7 mouse cellular contexts compared by ENCODE assay signal in the genomic region with DNA sequence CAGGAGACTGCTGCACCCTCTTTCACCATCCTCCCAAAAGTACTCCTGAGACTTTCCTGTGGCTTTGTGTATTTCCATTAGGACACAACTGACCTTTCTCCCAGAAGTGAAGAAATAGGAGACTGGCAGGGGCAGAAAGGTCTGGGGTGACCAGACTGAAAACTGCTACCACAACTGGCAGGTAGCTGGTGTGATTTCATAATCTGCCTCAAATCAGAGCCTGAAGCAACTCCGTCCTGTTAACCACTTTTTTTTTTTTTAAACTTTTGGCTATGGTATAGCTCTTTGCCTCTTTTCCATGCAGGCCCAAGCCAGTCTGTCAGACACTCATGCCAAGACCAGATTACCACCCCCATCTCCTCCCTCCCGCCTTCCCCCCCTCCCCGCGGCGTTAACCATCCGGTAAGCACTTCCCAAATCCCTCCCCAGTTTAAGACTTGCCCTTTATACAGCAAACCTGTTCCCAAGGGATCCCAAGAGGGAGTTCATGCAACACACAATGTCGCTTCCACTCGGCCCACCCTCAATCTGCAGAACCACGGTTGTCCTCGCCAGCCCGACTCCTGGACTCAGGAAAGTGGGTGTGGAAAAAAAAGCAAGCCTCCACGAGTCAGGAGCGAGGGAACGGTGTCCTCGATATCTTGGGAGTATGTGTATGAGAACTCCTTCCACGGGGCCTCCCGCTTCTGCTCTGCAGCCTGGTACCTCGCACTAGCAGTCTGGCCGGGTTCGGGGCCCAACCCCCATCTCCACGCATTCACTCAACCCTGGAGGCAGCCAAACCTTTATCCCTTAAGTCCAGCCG. TPM values are rescaled to one million over a fixed set of nuclear protein-coding genes. Genes with fewer than 3 reads are reported as not detected.
DNase-seq lines count a peak whose midpoint lies in the region; ATAC-seq and TF ChIP-seq lines count a peak whose summit lies in the region.

No protein-coding gene starts in this region.

- TF ChIP-seq CTCF in lung, postnatal 0 days (IDR thresholded peaks at IDR 0.05), result no peak
- TF ChIP-seq CTCF in bone marrow macrophage, adult 2 months (IDR thresholded peaks at IDR 0.05; ENCODE audit: low read depth, low read length), result no peak
- no peak for TF ChIP-seq CTCF in kidney, postnatal 0 days (IDR thresholded peaks at IDR 0.05; ENCODE audit: low read depth)

- ATAC-seq in lung, postnatal 0 days, result no peak
- ATAC-seq in kidney, postnatal 0 days (replicated peaks; ENCODE audit: low FRiP score, low read depth), result peak; percentile 25; the same call in 1 of the 2 replicates
- ATAC-seq in midbrain, embryonic 14.5 days (ENCODE audit: low FRiP score, low TSS enrichment), result peak; percentile 54; the same call in 1 of the 2 replicates

- H3K4me1 ChIP-seq in lung, postnatal 0 days (ENCODE audit: insufficient read depth, low read depth, low read length), result peaks cover 8% of the 10 kb centered on the region; the same call in 1 of the 2 replicates
- H3K4me1 ChIP-seq in bone marrow macrophage, adult 2 months (ENCODE audit: control insufficient read depth, insufficient read depth, low read length), result peaks cover 41% of the 10 kb centered on the region
- H3K4me1 ChIP-seq in heart, embryonic 10.5 days, result peaks cover 82% of the 10 kb centered on the region
- H3K4me1 ChIP-seq in kidney, postnatal 0 days (replicated peaks; ENCODE audit: insufficient read depth, low read length), result peaks cover 33% of the 10 kb centered on the region
- peaks cover 27% of the 10 kb centered on the region for H3K4me1 ChIP-seq in midbrain, embryonic 14.5 days (ENCODE audit: control insufficient read depth, insufficient read depth, low read length)

- H3K27ac ChIP-seq in lung, postnatal 0 days (ENCODE audit: low read length), result peak overlapping the region; percentile 92; the same call in 1 of the 2 replicates
- H3K27ac ChIP-seq in bone marrow macrophage, adult 2 months (ENCODE audit: insufficient read depth, low read depth, low read length), result no peak overlapping the region
- H3K27ac ChIP-seq in heart, embryonic 10.5 days, result peak overlapping the region; percentile 95
- 0 out of 2 replicates have a peak overlapping the region, but pooled peaks have one; percentile 74 for H3K27ac ChIP-seq in kidney, postnatal 0 days
- peak overlapping the region; percentile 88 for H3K27ac ChIP-seq in midbrain, embryonic 14.5 days (replicated peaks; ENCODE audit: low read depth, low read length)

- peak overlapping the region; percentile 78 for H3K9ac ChIP-seq in lung, postnatal 0 days (replicated peaks; ENCODE audit: low read depth)
- peak overlapping the region; percentile 82 for H3K9ac ChIP-seq in kidney, postnatal 0 days (ENCODE audit: low read depth, low read length)
- peak overlapping the region; percentile 84 for H3K9ac ChIP-seq in midbrain, embryonic 14.5 days (replicated peaks; ENCODE audit: low read length)

- H3K9me3 ChIP-seq in lung, postnatal 0 days (ENCODE audit: low read length), result no peaks in the 10 kb centered on the region
- H3K9me3 ChIP-seq in heart, embryonic 10.5 days, result no peaks in the 10 kb centered on the region
- H3K9me3 ChIP-seq in kidney, postnatal 0 days (replicated peaks; ENCODE audit: low read length), result no peaks in the 10 kb centered on the region
- no peaks in the 10 kb centered on the region for H3K9me3 ChIP-seq in midbrain, embryonic 14.5 days (ENCODE audit: control insufficient read depth, low read length)

- 2% methylated on average over 22 of the region's 22 CpGs for WGBS in lung, postnatal 0 days
- 2% methylated on average over 22 of the region's 22 CpGs for WGBS in heart, embryonic 10.5 days
- 5% methylated on average over 22 of the region's 22 CpGs for WGBS in kidney, postnatal 0 days
- WGBS in midbrain, embryonic 14.5 days, result under 1% methylated on average over 22 of the region's 22 CpGs

- H3K27me3 ChIP-seq in lung, postnatal 0 days (replicated peaks; ENCODE audit: insufficient read depth, low read length), result no peaks in the 10 kb centered on the region
- H3K27me3 ChIP-seq in heart, embryonic 10.5 days (ENCODE audit: insufficient read depth, poor library complexity, severe bottlenecking), result no peaks in the 10 kb centered on the region
- no peaks in the 10 kb centered on the region for H3K27me3 ChIP-seq in kidney, postnatal 0 days (ENCODE audit: insufficient read depth, low read length)
- no peaks in the 10 kb centered on the region for H3K27me3 ChIP-seq in midbrain, embryonic 14.5 days (ENCODE audit: control insufficient read depth, insufficient read depth, low read length)

- DNase-seq in lung, postnatal 0 days (ENCODE audit: low spot score), result peak; percentile 24
- no peak for DNase-seq in lung, adult 18-20 months
- no peak for DNase-seq in heart, embryonic 10.5 days (ENCODE audit: low spot score)
- peak; percentile 40 for DNase-seq in kidney, postnatal 0 days (ENCODE audit: low spot score)
- DNase-seq in midbrain, embryonic 14.5 days, result peak; percentile 27
- no peak for DNase-seq in thymus, postnatal 14 days

- no peaks in the 10 kb centered on the region for H3K36me3 ChIP-seq in lung, postnatal 0 days (ENCODE audit: insufficient read depth, low read length)
- H3K36me3 ChIP-seq in heart, embryonic 10.5 days, result peaks cover 29% of the 10 kb centered on the region
- peaks cover 13% of the 10 kb centered on the region; the same call in 1 of the 2 replicates for H3K36me3 ChIP-seq in kidney, postnatal 0 days (ENCODE audit: insufficient read depth, low read length)
- peaks cover 24% of the 10 kb centered on the region for H3K36me3 ChIP-seq in midbrain, embryonic 14.5 days (ENCODE audit: control insufficient read depth, insufficient read depth, low read length)

- no peak for TF ChIP-seq EP300 in lung, postnatal 0 days (IDR thresholded peaks at IDR 0.05)

- peak overlapping the region; percentile 83 for H3K4me2 ChIP-seq in lung, postnatal 0 days (replicated peaks; ENCODE audit: low read depth, low read length)
- peak overlapping the region; percentile 78 for H3K4me2 ChIP-seq in kidney, postnatal 0 days (ENCODE audit: low read length)
- H3K4me2 ChIP-seq in midbrain, embryonic 14.5 days (ENCODE audit: low read length), result peak overlapping the region; percentile 85

- H3K4me3 ChIP-seq in lung, postnatal 0 days (ENCODE audit: low read depth, low read length), result peak overlapping the region; percentile 80
- H3K4me3 ChIP-seq in bone marrow macrophage, adult 2 months (ENCODE audit: insufficient read depth, low read length), result peak overlapping the region; percentile 78
- H3K4me3 ChIP-seq in heart, embryonic 10.5 days, result peak overlapping the region; percentile 97
- H3K4me3 ChIP-seq in kidney, postnatal 0 days (replicated peaks; ENCODE audit: low read depth, low read length), result peak overlapping the region; percentile 84
- peak overlapping the region; percentile 92 for H3K4me3 ChIP-seq in midbrain, embryonic 14.5 days (replicated peaks; ENCODE audit: low read depth, low read length)

- no peak for TF ChIP-seq POLR2A in bone marrow macrophage, adult 2 months (IDR thresholded peaks at IDR 0.05; ENCODE audit: borderline replicate concordance, low read depth, low read length)

RNA-seq across cellular contexts. Expression of a gene that starts 0.9 kb away (rescaled TPM):
- 43.7 and 45.3 TPM in 2 replicates for polyA plus RNA-seq in lung, postnatal 0 days (2015; fragmentation: Nextera tagmentation; extraction: Ambion mirVana)
- 17.1 and 18.5 TPM in 2 replicates for polyA plus RNA-seq in bone marrow macrophage, adult 2 months (2012; ENCODE audit: insufficient read depth, insufficient read length, missing spikeins)
- polyA plus RNA-seq in heart, embryonic 10.5 days (2016; fragmentation: Nextera tagmentation; extraction: Ambion mirVana), result 56.1 and 61.0 TPM in 2 replicates
- 50.1 and 51.3 TPM in 2 replicates for polyA plus RNA-seq in kidney, postnatal 0 days (2015; fragmentation: Nextera tagmentation; extraction: Ambion mirVana)
- 17.1 and 53.4 TPM in 2 replicates for polyA plus RNA-seq in midbrain, embryonic 14.5 days (2014; fragmentation: Nextera tagmentation; extraction: Ambion mirVana)

RNA-seq across cellular contexts. Expression of a gene that starts 11.8 kb away (rescaled TPM):
- not detected in 2 replicates for polyA plus RNA-seq in lung, postnatal 0 days (2015; fragmentation: Nextera tagmentation; extraction: Ambion mirVana)
- polyA plus RNA-seq in bone marrow macrophage, adult 2 months (2012; ENCODE audit: insufficient read depth, insufficient read length, missing spikeins), result not detected in 2 replicates
- not detected in 2 replicates for polyA plus RNA-seq in heart, embryonic 10.5 days (2016; fragmentation: Nextera tagmentation; extraction: Ambion mirVana)
- not detected in 2 replicates for polyA plus RNA-seq in kidney, postnatal 0 days (2015; fragmentation: Nextera tagmentation; extraction: Ambion mirVana)
- polyA plus RNA-seq in midbrain, embryonic 14.5 days (2014; fragmentation: Nextera tagmentation; extraction: Ambion mirVana), result not detected in 2 replicates

RNA-seq across cellular contexts. Expression of a gene that starts 35.4 kb away (rescaled TPM):
- polyA plus RNA-seq in lung, postnatal 0 days (2015; fragmentation: Nextera tagmentation; extraction: Ambion mirVana), result 0.10 and 0.21 TPM in 2 replicates
- not detected in 2 replicates for polyA plus RNA-seq in bone marrow macrophage, adult 2 months (2012; ENCODE audit: insufficient read depth, insufficient read length, missing spikeins)
- polyA plus RNA-seq in heart, embryonic 10.5 days (2016; fragmentation: Nextera tagmentation; extraction: Ambion mirVana), result 0.21 and 0.65 TPM in 2 replicates
- 0.43 and 0.64 TPM in 2 replicates for polyA plus RNA-seq in kidney, postnatal 0 days (2015; fragmentation: Nextera tagmentation; extraction: Ambion mirVana)
- not detected in 2 replicates for polyA plus RNA-seq in midbrain, embryonic 14.5 days (2014; fragmentation: Nextera tagmentation; extraction: Ambion mirVana)

RNA-seq across cellular contexts. Expression of a gene that starts 39.2 kb away (rescaled TPM):
- polyA plus RNA-seq in lung, postnatal 0 days (2015; fragmentation: Nextera tagmentation; extraction: Ambion mirVana), result 0.14 and 0.70 TPM in 2 replicates
- 9.6 and 15.5 TPM in 2 replicates for polyA plus RNA-seq in bone marrow macrophage, adult 2 months (2012; ENCODE audit: insufficient read depth, insufficient read length, missing spikeins)
- 0.71 and 1.0 TPM in 2 replicates for polyA plus RNA-seq in heart, embryonic 10.5 days (2016; fragmentation: Nextera tagmentation; extraction: Ambion mirVana)
- 0.92 and 1.2 TPM in 2 replicates for polyA plus RNA-seq in kidney, postnatal 0 days (2015; fragmentation: Nextera tagmentation; extraction: Ambion mirVana)
- polyA plus RNA-seq in midbrain, embryonic 14.5 days (2014; fragmentation: Nextera tagmentation; extraction: Ambion mirVana), result 0.71 and 1.4 TPM in 2 replicates

RNA-seq across cellular contexts. Expression of a gene that starts 39.9 kb away (rescaled TPM):
- polyA plus RNA-seq in lung, postnatal 0 days (2015; fragmentation: Nextera tagmentation; extraction: Ambion mirVana), result not detected in 2 replicates
- polyA plus RNA-seq in bone marrow macrophage, adult 2 months (2012; ENCODE audit: insufficient read depth, insufficient read length, missing spikeins), result not detected in 2 replicates
- not detected in 2 replicates for polyA plus RNA-seq in heart, embryonic 10.5 days (2016; fragmentation: Nextera tagmentation; extraction: Ambion mirVana)
- not detected in 2 replicates for polyA plus RNA-seq in kidney, postnatal 0 days (2015; fragmentation: Nextera tagmentation; extraction: Ambion mirVana)
- polyA plus RNA-seq in midbrain, embryonic 14.5 days (2014; fragmentation: Nextera tagmentation; extraction: Ambion mirVana), result not detected in 2 replicates

Comparison
In these comparisons a context has a peak if more than half of its experiments do, and no peak if none do; other contexts are left out.
1. DNase-seq: peak in lung, postnatal 0 days (single experiment), kidney, postnatal 0 days (single experiment) and midbrain, embryonic 14.5 days (single experiment); none in lung, adult 18-20 months (0 of 2), heart, embryonic 10.5 days (single experiment) and thymus, postnatal 14 days (single experiment).
2. Peak in every context shown above with its lines, with median percentiles within 50 percentile points of each other: H3K4me2 ChIP-seq, H3K4me3 ChIP-seq and H3K9ac ChIP-seq.